Mouse (Mus musculus) layer of hippocampus, adult 9-10 months (tissue): ENCODE results near the gene Olfr470.
"Not testable (repeated sequence)": the region's sequence is repeated elsewhere in the genome, so short reads cannot be mapped to it uniquely, and the experiment has no call there.

Experiments
- DNase-seq: peaks from one replicate; pipeline ENCODE4 v3.0.0; 2022; ENCODE audit warnings: low spot score

The Olfr470 gene

DNA sequence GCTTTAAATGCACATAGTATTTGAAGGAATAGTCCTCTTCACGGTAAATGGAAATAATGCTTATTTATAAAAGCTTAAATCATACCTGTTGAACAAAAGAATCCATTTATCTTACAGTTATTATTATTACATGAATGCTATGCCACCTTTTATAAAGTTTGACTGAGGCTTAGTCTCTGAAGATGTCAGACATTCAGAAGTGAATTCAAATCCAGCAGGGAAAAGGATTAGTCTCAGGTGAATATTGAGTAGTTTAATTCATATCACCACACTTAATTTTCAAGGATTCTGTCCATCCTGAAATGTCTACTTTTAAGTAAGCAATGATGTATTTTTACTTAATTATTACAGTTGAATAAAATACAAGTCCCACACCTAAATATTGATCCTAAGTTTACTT, at the start of gene Olfr470:
TSS of gene Olfr470 (minus strand) at position 101 of the 400 bp plus-strand sequence.
- not testable (repeated sequence) for DNase-seq

DNA sequence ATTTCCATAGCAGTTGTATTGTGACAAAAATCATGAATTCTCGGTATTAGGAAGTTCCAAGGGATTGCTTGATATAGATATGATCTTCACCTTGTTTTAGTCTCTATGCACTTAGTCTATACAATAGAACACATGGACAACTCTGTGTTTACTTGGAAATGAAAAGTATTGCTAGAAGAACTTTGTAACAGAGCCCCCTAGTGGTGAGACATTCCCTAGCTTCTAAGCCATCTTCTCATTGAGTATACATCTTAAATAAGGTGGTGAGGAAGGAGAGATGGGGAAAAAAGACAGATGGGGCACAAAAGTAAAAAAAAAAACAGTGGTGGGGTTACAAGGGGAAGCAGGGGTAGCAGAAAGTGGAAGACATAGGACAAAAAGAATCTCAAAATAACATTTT, 5.6 kb downstream of the Olfr470 start:
- no peak for DNase-seq

DNA sequence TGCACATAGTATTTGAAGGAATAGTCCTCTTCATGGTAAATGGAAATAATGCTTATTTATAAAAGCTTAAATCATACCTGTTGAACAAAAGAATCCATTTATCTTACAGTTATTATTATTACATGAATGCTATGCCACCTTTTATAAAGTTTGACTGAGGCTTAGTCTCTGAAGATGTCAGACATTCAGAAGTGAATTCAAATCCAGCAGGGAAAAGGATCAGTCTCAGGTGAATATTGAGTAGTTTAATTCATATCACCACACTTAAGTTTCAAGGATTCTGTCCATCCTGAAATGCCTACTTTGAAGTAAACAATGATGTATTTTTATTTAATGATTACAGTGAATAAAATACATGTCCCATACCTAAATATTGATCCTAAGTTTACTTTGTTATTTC, 21.8 kb downstream of the Olfr470 start, which contains the start of gene Olfr469:
TSS of gene Olfr469 (minus strand) at position 101 of the 400 bp plus-strand sequence.
- DNase-seq = not testable (repeated sequence)

DNA sequence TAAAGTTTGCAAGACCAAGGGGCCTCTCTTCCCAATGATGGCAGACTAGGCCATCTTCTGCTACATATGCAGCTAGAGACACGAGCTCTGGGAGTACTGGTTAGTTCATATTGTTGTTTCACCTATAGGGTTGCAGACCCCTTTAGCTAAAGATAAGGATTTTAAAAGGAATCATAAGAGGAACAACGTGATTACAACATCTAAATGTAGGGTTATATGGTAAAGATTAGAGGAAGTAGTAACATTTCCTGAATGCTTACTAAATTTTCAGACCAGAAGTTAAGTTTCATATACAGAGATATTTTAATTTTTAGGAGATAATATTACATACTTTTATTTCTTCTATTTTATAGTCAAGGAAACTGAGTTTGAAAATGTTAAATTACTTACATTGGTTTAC, 23.4 kb downstream of the Olfr470 start:
- not testable (repeated sequence) for DNase-seq

DNA sequence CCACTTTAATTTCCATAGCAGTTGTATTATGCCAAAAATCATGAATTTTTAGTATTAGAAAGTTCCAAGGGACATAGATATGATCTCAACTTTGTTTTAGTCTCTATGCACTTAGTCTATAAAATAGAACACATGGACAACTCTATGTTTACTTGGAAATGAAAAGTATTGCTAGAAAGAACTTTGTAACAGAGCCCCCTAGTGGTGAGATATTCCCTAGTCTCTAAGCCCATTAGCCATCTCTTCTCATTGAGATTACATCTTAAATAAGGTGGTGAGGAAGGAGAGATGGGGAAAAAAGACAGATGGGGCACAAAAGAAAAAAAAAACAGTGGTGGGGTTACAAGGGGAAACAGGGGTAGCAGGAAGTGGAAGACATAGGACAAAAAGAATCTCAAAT, 27.8 kb downstream of the Olfr470 start:
- DNase-seq = no peak

DNA sequence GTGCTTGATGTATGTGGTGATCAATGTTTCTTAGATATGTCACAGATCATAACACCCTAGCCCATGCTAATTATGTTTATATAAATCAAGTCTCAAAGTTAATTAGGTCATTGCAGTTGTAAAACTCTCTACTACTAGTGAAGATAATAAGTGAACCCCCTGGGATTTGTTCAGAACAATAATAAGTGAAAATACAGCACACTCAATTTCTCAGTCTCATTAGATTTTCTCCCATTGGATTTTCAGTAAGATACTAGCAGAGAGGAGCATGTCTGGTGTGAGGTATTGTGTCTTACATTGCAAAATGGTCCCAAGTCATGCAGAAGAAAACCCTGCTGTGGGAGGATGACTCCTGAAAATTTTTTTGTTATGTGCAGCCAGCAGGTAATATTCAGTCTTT, 35.3 kb downstream of the Olfr470 start, which contains the start of gene Olfr467:
TSS of gene Olfr467 (plus strand) at position 301 of the 400 bp plus-strand sequence.
- DNase-seq = no peak

DNA sequence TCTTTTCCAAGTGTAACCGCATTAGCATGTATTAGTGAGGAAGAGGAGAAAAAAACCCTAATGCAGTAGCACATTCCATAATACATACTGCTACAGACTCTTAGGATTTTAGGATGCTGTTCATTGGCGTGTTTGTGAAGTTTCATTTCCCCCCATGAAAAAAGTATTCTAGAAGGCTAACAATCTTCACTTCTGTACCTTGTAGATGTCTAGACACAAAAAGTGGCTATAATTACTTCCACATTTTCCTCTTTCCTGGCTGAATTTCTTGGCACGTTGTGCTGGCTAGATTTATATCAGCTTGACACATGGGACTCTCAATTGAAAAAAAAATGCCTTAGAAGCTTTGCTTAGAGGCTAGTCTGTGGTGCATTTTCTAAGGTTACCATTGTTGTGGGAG, 45.2 kb downstream of the Olfr470 start:
- no peak for DNase-seq

DNA sequence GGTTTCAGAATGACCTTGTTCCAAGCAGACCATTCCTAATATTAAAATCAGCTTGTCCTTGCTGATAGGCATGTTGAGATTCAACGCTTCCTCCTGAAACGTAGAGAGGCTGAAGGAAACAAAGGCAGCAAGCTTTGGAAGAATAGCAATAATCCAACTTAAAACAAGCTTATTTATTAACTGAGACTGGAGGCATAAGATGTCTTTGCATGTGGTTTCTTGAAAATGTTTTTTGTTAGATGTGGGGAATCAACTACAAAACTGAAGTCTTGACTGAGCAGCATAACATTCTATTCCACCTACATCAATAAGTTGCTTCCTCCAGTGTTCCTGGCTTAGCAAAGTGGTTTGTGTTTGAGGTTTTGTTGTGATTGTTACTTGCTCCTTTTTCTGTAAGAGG, 46.2 kb downstream of the Olfr470 start, which contains the start of gene Ovch2:
TSS of gene Ovch2 (minus strand) at position 101 of the 400 bp plus-strand sequence.
- no peak for DNase-seq

DNA sequence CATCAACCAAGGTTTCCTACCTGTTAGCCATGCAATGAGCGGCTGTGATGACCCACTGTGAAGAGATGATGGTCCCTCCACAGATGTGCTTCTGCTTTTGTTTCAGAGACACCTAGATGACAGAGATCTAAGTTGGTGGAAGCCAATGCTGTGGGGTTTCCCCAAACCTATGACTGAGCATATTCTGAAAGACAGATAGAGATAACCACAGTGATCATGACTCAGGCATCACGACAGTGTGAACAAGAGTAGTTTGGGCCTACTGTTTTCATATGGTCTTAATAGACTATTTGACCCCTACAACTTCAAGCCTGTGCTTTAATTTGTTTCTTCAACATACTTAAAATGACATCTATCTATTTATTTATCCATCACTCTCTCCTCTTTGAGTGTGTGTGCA, 50.8 kb downstream of the Olfr470 start:
- no peak for DNase-seq
